Mouse (Mus musculus): ENCODE data around the gene Abcb7. TPM values are rescaled to one million over a fixed set of nuclear protein-coding genes. Genes with fewer than 3 reads are reported as not detected.
"Not testable (repeated sequence)": the region's sequence is repeated elsewhere in the genome, so short reads cannot be mapped to it uniquely, and the experiment has no call there.

The Abcb7 gene
- polyA plus RNA-seq, 1 experiment from 2014 or later, result 7.6 TPM

DNA sequence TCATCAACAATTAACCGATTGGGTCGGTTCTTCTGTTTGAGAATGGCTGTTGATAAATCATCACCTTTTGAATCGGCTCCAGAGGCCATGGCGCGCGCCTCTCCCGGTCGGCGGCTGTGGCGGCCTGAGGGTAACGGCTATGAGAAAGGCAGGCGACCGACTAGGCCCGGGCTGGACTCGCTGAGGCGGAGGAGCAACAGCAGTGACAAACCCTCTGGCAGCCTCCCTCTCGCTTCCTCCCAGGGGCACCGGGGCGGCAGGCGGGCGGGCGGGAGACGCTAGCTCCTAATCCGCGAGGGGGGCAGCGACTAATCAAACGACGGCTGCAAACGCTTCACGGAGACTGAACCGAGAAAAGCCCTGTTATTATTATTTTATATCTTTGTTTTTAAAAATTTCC, 65.5 kb downstream of the Abcb7 start:
- not testable (repeated sequence) for H3K27me3 ChIP-seq; H3K4me3 ChIP-seq (replicated peaks); H3K9me3 ChIP-seq (replicated peaks); H3K4me1 ChIP-seq (replicated peaks); H3K27ac ChIP-seq (replicated peaks); H3K36me3 ChIP-seq (replicated peaks); H3K4me2 ChIP-seq; H3K9ac ChIP-seq
- 79% methylated on average over 29 of the region's 31 CpGs for WGBS (ENCODE audit: insufficient replicate concordance)
- ATAC-seq (ENCODE audit: insufficient read depth), result peak; percentile 47; the same call in 1 of the 2 replicates

DNA sequence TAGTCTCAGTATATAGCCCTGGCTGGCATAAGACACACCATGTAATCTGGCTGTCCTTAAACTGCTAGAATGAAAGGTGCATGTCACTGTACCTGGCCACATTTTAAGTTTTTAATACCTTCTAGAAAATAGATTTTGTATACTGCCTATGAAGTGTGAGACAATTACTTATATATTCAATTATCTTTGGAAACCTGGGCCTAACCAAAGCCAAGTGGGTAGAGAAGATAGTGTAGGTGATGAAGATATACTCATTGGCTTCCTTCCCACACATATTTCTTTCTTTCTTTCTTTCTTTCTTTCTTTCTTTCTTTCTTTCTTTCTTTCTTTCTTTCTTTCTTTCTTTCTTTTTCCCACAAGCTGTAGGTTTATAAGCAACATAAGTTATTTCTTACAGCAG, 121.9 kb downstream of the Abcb7 start:
- H3K36me3 ChIP-seq (replicated peaks), result no peaks in the 10 kb centered on the region
- H3K4me3 ChIP-seq (replicated peaks), result no peak overlapping the region
- H3K4me2 ChIP-seq, result no peak overlapping the region
- no peak for ATAC-seq (ENCODE audit: insufficient read depth)
- H3K9me3 ChIP-seq (replicated peaks), result no peaks in the 10 kb centered on the region
- H3K9ac ChIP-seq, result no peak overlapping the region
- no peak overlapping the region for H3K27ac ChIP-seq (replicated peaks)
- H3K27me3 ChIP-seq, result no peaks in the 10 kb centered on the region
- H3K4me1 ChIP-seq (replicated peaks), result no peaks in the 10 kb centered on the region

DNA sequence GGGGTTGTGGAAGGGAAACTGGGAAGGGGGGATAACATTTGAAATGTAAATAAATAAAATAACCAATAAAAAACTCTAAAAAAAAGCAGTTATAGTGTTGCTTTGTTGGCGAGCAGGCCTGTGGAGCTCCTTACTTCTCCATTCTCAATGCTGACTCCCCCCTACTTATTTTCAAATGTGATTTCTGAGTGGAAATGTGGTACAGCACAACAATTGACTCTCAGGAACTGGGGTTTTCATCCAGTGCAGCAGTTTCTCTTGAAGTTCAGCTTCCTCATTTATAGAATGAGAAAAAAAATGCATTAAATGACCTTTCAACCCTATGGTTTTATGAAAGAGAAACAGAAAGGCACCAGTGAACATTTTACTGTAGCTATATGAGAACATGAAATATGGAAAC, 133.8 kb downstream of the Abcb7 start:
- Histone ChIP-seq H3K4me1 (replicated peaks) (no peaks in the 10 kb centered on the region), H3K9ac (no peak overlapping the region), H3K27ac (replicated peaks) (no peak overlapping the region), H3K4me2 (no peak overlapping the region), H3K9me3 (replicated peaks) (no peaks in the 10 kb centered on the region), H3K27me3 (no peaks in the 10 kb centered on the region), H3K36me3 (replicated peaks) (no peaks in the 10 kb centered on the region), H3K4me3 (replicated peaks) (no peak overlapping the region)
- 54% methylated on average over 1 of the region's 1 CpGs for WGBS (ENCODE audit: insufficient replicate concordance)
- ATAC-seq (ENCODE audit: insufficient read depth), result no peak

DNA sequence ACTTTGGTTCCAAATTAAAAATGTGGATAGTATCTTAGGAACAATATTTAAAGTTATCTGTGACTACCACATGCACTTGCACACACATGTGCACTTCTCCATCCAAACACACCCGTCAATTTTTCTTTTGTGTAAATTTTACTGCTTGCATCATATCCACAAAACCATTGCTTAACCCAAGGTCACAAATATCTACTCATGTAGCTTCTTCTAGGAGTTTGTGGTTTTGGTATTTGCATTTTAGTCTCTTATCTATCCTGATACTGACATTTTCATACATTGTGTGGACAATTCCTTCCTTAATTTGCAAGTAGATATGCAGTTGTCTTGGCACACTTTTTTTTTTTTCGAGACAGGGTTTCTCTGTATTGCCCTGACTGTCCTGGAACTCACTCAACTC, 149.3 kb downstream of the Abcb7 start:
- no peak for ATAC-seq (ENCODE audit: insufficient read depth)

DNA sequence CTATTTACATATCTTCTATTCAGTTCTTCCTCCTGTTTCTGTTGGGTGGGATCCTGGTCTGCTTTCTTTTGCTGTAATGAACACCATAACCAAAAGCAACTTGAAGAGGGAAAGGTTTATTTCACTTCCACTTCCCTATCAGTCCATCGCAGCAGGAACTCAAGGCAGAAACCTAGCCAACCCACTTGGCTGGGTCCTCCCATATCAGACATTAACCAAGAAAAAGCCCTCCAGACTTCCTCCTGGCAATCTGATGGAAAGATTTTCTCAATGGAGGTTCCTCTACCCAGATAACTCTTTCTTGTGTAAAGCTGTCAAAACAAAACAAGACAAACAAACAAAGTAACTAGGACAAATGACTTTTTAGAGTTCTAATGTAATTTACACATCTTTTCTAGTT, 151.2 kb downstream of the Abcb7 start:
- H3K27me3 ChIP-seq, result no peaks in the 10 kb centered on the region
- H3K27ac ChIP-seq (replicated peaks), result no peak overlapping the region
- no peak for ATAC-seq (ENCODE audit: insufficient read depth)
- 19% methylated on average over 1 of the region's 1 CpGs for WGBS (ENCODE audit: insufficient replicate concordance)
- H3K36me3 ChIP-seq (replicated peaks), result no peaks in the 10 kb centered on the region
- no peaks in the 10 kb centered on the region for H3K9me3 ChIP-seq (replicated peaks)
- no peaks in the 10 kb centered on the region for H3K4me1 ChIP-seq (replicated peaks)
- no peak overlapping the region for H3K4me2 ChIP-seq
- no peak overlapping the region for H3K4me3 ChIP-seq (replicated peaks)
- no peak overlapping the region for H3K9ac ChIP-seq

More for the DNA sequence above, 149.3 kb downstream of the Abcb7 start:
- 30% methylated on average over 2 of the region's 2 CpGs for WGBS (ENCODE audit: insufficient replicate concordance)
- no peak overlapping the region for H3K4me2 ChIP-seq
- H3K9me3 ChIP-seq (replicated peaks), result no peaks in the 10 kb centered on the region
- no peak overlapping the region for H3K4me3 ChIP-seq (replicated peaks)
- no peak overlapping the region for H3K9ac ChIP-seq
- no peaks in the 10 kb centered on the region for H3K27me3 ChIP-seq
- no peaks in the 10 kb centered on the region for H3K4me1 ChIP-seq (replicated peaks)
- no peaks in the 10 kb centered on the region for H3K36me3 ChIP-seq (replicated peaks)
- H3K27ac ChIP-seq (replicated peaks), result no peak overlapping the region

DNA sequence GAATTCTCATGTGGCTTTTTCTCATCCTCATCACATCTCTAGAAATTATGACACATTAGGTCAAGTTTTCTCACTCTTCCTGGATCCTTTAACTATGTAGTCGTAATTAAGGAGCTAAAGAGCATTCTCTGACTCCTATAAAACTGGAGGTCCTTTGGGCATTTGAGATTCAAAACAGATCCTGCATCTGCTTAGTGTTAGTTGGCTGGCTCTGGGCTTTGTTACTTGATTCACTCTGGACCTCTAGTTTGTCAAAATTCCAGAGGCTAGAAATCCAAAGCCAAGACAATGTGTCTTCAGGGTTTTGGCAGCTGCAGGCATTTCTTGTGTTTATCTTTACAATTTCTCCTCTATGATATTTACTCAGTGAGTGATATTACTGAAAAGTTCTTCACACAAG, 157.1 kb downstream of the Abcb7 start:
- Histone ChIP-seq H3K36me3 (replicated peaks) (no peaks in the 10 kb centered on the region), H3K27ac (replicated peaks) (no peak overlapping the region), H3K4me2 (no peak overlapping the region), H3K27me3 (no peaks in the 10 kb centered on the region), H3K9me3 (replicated peaks) (no peaks in the 10 kb centered on the region), H3K4me1 (replicated peaks) (no peaks in the 10 kb centered on the region), H3K4me3 (replicated peaks) (no peak overlapping the region), H3K9ac (no peak overlapping the region)
- WGBS (ENCODE audit: insufficient replicate concordance), result 40% methylated on average over 1 of the region's 1 CpGs
- ATAC-seq (ENCODE audit: insufficient read depth), result no peak

Other genes with a start within 250 kb of the Abcb7 start
- 0.05 TPM in 1 of 2 replicates, not detected in the other for gene Nexmif, start 212.7 kb downstream of the Abcb7 start, polyA plus RNA-seq (2015; fragmentation: Nextera tagmentation; extraction: Ambion mirVana)
- 0.22 and 0.30 TPM in 2 replicates for gene Uprt, start 69.0 kb upstream of the Abcb7 start, polyA plus RNA-seq (2015; fragmentation: Nextera tagmentation; extraction: Ambion mirVana)

All from liver, embryonic 15.5 days (tissue).